Mouse (Mus musculus) neural tube, embryonic 13.5 days (tissue): ENCODE measurements around the gene Cpne6. TPM values are rescaled to one million over a fixed set of nuclear protein-coding genes. Genes with fewer than 3 reads are reported as not detected.

Source experiments
- ATAC-seq: fragments of 200-750 bp; cut with Nextera tagmentation; 2 replicates; pipeline ENCODE4 v1.8.0; 2017; ENCODE audit warnings: low read depth, mild to moderate bottlenecking, moderate TSS enrichment, moderate library complexity
- H3K27ac ChIP-seq: fragments of 300-500 bp; sonication (generic); replicated peaks from 2 replicates; pipeline ENCODE4 v1.5.1; 2015; ENCODE audit warnings: moderate library complexity, mild to moderate bottlenecking, inconsistent platforms
- H3K27me3 ChIP-seq: fragments of 300-500 bp; sonication (generic); 2 replicates; pipeline ENCODE4 v1.6.1; 2015; ENCODE audit warnings: mild to moderate bottlenecking, inconsistent platforms
- H3K36me3 ChIP-seq: fragments of 300-500 bp; sonication (generic); 2 replicates; pipeline ENCODE4 v1.6.1; 2015; ENCODE audit warnings: mild to moderate bottlenecking, inconsistent platforms
- H3K4me1 ChIP-seq: fragments of 300-500 bp; sonication (generic); replicated peaks from 2 replicates; pipeline ENCODE4 v1.6.1; 2015; ENCODE audit warnings: inconsistent platforms
- H3K4me2 ChIP-seq: fragments of 300-500 bp; sonication (generic); 2 replicates; pipeline ENCODE4 v1.6.1; 2015; ENCODE audit warnings: inconsistent platforms, mild to moderate bottlenecking, moderate library complexity
- H3K4me3 ChIP-seq: fragments of 300-500 bp; sonication (generic); 2 replicates; pipeline ENCODE4 v1.5.1; 2015; ENCODE audit warnings: mild to moderate bottlenecking, inconsistent platforms
- H3K9ac ChIP-seq: fragments of 300-500 bp; sonication (generic); 2 replicates; pipeline ENCODE4 v1.6.1; 2015; ENCODE audit warnings: moderate library complexity, mild to moderate bottlenecking, inconsistent platforms
- H3K9me3 ChIP-seq: fragments of 300-500 bp; sonication (generic); 2 replicates; pipeline ENCODE4 v1.6.1; 2016; ENCODE audit warnings: inconsistent platforms
- WGBS: fragments of 180-500 bp; shearing (Covaris S2); methylation state at CpG from one replicate; pipeline ENCODE4 v1.1.7; 2015; 5-methylcytosine and 5-hydroxymethylcytosine counted together
- polyA plus RNA-seq: library from polyadenylated mRNA; unstranded; fragments of >200 nt; fragmentation: Nextera tagmentation; extraction: Ambion mirVana; gene quantifications from 2 replicates; pipeline ENCODE4 v1.2.1, GENCODE M21; 2015

The Cpne6 gene
- polyA plus RNA-seq, result 5.7 and 10.1 TPM in 2 replicates

DNA sequence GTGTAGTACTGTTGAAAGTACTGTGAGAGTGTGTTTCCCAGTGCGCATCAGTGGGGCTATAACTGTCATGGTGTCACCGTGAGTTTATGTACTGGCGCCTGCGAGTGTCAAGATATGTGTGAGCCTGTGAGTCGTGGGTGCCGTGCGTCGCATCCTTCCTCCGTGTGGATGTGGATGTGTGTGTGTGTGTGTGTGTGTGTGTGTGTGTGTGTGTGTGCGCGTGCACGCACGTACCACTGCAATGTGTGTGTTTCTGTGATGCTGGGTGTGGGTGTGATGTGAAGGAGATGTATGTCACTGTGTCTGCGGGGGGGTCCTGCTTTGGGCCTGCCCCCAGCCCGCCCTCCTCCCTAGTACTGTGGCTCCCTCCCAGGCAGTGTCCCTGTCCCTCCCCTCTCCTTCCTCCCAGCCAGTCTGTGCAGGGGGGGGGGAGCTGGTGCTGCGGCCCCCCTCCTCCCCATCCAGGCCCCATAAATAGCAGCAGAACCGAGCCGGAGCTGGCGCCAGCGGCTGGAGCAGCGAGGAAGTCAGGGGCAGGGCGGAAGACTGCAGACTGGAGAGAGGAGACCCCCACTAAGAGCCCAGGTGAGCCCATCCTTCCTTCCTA lies at the start of gene Cpne6:
Cpne6 (plus strand) TSS at position 321 of the 607 bp plus-strand sequence.
- WGBS, result 67% methylated on average over 18 of the region's 22 CpGs
- Histone ChIP-seq H3K4me3 (no peak within 1 kb of the TSS), H3K36me3 (peaks cover 24% of the 10 kb centered on the region), H3K9ac (0 out of 2 replicates have a peak within 1 kb of the TSS, but pooled peaks have one; percentile 41), H3K4me2 (no peak within 1 kb of the TSS), H3K4me1 (peaks cover 14% of the 10 kb centered on the region; the same call in 1 of the 2 replicates), H3K27me3 (no peaks in the 10 kb centered on the region), H3K9me3 (no peaks in the 10 kb centered on the region), H3K27ac (no peak within 1 kb of the TSS)
- ATAC-seq, result no peak; the same call in 1 of the 2 replicates

- H3K27ac ChIP-seq, result no peak overlapping the region
- no peak overlapping the region for H3K9ac ChIP-seq
- no peaks in the 10 kb centered on the region for H3K36me3 ChIP-seq
- H3K4me2 ChIP-seq, result no peak overlapping the region
- no peaks in the 10 kb centered on the region for H3K4me1 ChIP-seq
- no peaks in the 10 kb centered on the region for H3K27me3 ChIP-seq
- 76% methylated on average over 4 of the region's 4 CpGs for WGBS
- no peaks in the 10 kb centered on the region for H3K9me3 ChIP-seq
- H3K4me3 ChIP-seq, result no peak overlapping the region
- ATAC-seq, result no peak
Measured at GRCm38 (mm10) chr14:55461757-55462156, 48.5 kb upstream of the Cpne6 start.

- no peaks in the 10 kb centered on the region for H3K9me3 ChIP-seq
- 82% methylated on average over 4 of the region's 4 CpGs for WGBS
- no peak overlapping the region for H3K4me3 ChIP-seq
- no peak for ATAC-seq
- H3K27ac ChIP-seq, result no peak overlapping the region
- no peak overlapping the region for H3K4me2 ChIP-seq
- H3K27me3 ChIP-seq, result no peaks in the 10 kb centered on the region
- no peaks in the 10 kb centered on the region for H3K36me3 ChIP-seq
- H3K9ac ChIP-seq, result no peak overlapping the region
- H3K4me1 ChIP-seq, result no peaks in the 10 kb centered on the region; the same call in 1 of the 2 replicates
Measured at GRCm38 (mm10) chr14:55466481-55466880, 43.8 kb upstream of the Cpne6 start.

DNA sequence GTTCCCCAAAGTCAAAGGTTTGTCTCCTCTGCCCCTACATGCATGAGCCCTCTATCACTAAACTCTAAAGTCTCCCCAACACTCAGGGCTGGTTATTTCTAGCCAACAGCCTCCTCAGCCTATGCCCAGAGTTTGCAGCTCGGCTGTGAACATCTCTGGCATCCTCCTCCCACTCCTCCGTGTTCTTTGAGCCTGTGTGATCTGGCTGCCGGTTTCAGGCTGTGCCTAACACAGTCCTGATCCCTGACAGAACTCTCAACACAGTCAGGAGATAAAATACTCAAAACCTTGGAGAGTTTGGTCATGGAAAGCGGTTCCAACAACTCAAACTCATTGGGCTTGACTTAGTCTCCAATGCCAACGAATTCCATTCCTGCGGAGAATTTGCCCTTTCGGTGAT lies 43.1 kb upstream of the Cpne6 start:
- no peak for ATAC-seq
- Histone ChIP-seq H3K27me3 (no peaks in the 10 kb centered on the region), H3K4me1 (no peaks in the 10 kb centered on the region; the same call in 1 of the 2 replicates), H3K4me3 (no peak overlapping the region), H3K36me3 (no peaks in the 10 kb centered on the region), H3K9ac (no peak overlapping the region), H3K4me2 (no peak overlapping the region), H3K9me3 (no peaks in the 10 kb centered on the region), H3K27ac (no peak overlapping the region)
- 84% methylated on average over 7 of the region's 7 CpGs for WGBS

GRCm38 (mm10) chr14:55468301-55468741 lies 41.9 kb upstream of the Cpne6 start:
- Histone ChIP-seq H3K4me1 (no peaks in the 10 kb centered on the region; the same call in 1 of the 2 replicates), H3K9ac (no peak overlapping the region), H3K36me3 (no peaks in the 10 kb centered on the region), H3K9me3 (no peaks in the 10 kb centered on the region), H3K4me3 (no peak overlapping the region), H3K4me2 (no peak overlapping the region), H3K27ac (no peak overlapping the region), H3K27me3 (no peaks in the 10 kb centered on the region)
- WGBS, result 91% methylated on average over 2 of the region's 2 CpGs
- ATAC-seq, result no peak

DNA sequence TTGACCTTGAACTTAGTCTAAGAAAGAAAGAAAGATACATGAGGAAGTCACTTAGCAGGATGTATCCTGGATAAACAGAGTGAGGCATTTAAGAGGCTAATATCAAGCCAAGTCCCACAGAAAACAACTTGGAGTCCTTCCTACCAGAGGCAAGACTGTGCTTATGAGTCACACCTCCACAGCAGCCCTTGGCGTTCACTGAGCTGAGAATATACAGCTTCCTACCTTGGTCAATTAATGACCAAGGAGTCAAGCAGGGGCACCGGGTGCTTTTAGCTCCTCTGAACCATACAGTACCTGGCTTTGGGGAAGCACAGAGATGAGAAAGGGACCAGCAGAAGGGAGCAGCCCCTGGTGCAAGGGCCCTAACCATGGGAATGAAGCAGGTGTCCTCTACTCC lies 41.2 kb upstream of the Cpne6 start:
- 84% methylated on average over 2 of the region's 2 CpGs for WGBS
- no peak overlapping the region for H3K27ac ChIP-seq
- no peak overlapping the region for H3K9ac ChIP-seq
- ATAC-seq, result no peak
- no peak overlapping the region for H3K4me3 ChIP-seq
- no peaks in the 10 kb centered on the region for H3K27me3 ChIP-seq
- no peaks in the 10 kb centered on the region for H3K9me3 ChIP-seq
- H3K36me3 ChIP-seq, result no peaks in the 10 kb centered on the region
- H3K4me2 ChIP-seq, result no peak overlapping the region
- no peaks in the 10 kb centered on the region; the same call in 1 of the 2 replicates for H3K4me1 ChIP-seq

- Histone ChIP-seq H3K9ac (no peak overlapping the region), H3K27ac (no peak overlapping the region), H3K4me1 (no peaks in the 10 kb centered on the region; the same call in 1 of the 2 replicates), H3K9me3 (no peaks in the 10 kb centered on the region), H3K27me3 (no peaks in the 10 kb centered on the region), H3K4me3 (no peak overlapping the region), H3K4me2 (no peak overlapping the region), H3K36me3 (no peaks in the 10 kb centered on the region)
- ATAC-seq, result no peak
- 89% methylated on average over 6 of the region's 6 CpGs for WGBS
Measured at GRCm38 (mm10) chr14:55469821-55470220, 40.4 kb upstream of the Cpne6 start.

GRCm38 (mm10) chr14:55470806-55471205 lies 39.4 kb upstream of the Cpne6 start:
- 17% methylated on average over 10 of the region's 10 CpGs for WGBS
- H3K27me3 ChIP-seq, result no peaks in the 10 kb centered on the region
- H3K9me3 ChIP-seq, result no peaks in the 10 kb centered on the region
- no peak overlapping the region for H3K4me2 ChIP-seq
- H3K36me3 ChIP-seq, result no peaks in the 10 kb centered on the region
- no peaks in the 10 kb centered on the region; the same call in 1 of the 2 replicates for H3K4me1 ChIP-seq
- no peak for ATAC-seq
- H3K9ac ChIP-seq, result no peak overlapping the region
- no peak overlapping the region for H3K4me3 ChIP-seq
- no peak overlapping the region for H3K27ac ChIP-seq

DNA sequence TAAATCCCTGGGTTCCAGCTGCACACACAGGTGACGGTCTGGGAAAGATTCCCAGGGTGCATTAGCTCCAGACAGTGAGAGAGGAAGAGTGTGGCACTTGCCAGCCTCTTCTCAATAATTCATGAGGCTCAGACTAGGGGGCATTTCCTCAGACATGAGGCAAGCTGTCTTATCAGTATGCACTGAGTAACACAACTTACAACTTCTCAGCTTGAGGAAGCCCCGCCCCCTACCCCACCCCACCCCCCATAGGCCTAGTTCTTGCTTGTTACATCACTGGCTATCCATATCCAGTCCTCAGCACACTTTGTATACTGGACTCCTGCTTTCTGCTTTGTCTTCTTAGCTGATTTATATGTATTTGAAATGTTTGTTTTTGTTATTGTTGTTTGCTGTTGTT lies 34.6 kb upstream of the Cpne6 start:
- WGBS, result 66% methylated on average over 2 of the region's 2 CpGs
- H3K4me3 ChIP-seq, result no peak overlapping the region

GRCm38 (mm10) chr14:55477421-55477820 lies 32.8 kb upstream of the Cpne6 start:
- H3K9ac ChIP-seq, result no peak overlapping the region
- peaks cover 7% of the 10 kb centered on the region; the same call in 1 of the 2 replicates for H3K4me1 ChIP-seq
- ATAC-seq, result no peak
- H3K27ac ChIP-seq, result no peak overlapping the region
- H3K36me3 ChIP-seq, result no peaks in the 10 kb centered on the region
- no peak overlapping the region for H3K4me2 ChIP-seq
- 96% methylated on average over 1 of the region's 1 CpGs for WGBS
- H3K27me3 ChIP-seq, result no peaks in the 10 kb centered on the region
- no peak overlapping the region for H3K4me3 ChIP-seq
- H3K9me3 ChIP-seq, result no peaks in the 10 kb centered on the region

More for the DNA sequence above, 34.6 kb upstream of the Cpne6 start:
- no peak for ATAC-seq
- no peak overlapping the region for H3K4me2 ChIP-seq
- H3K9ac ChIP-seq, result no peak overlapping the region
- no peaks in the 10 kb centered on the region for H3K9me3 ChIP-seq
- H3K27me3 ChIP-seq, result no peaks in the 10 kb centered on the region
- H3K36me3 ChIP-seq, result no peaks in the 10 kb centered on the region
- H3K4me1 ChIP-seq, result peaks cover 7% of the 10 kb centered on the region
- no peak overlapping the region for H3K27ac ChIP-seq

DNA sequence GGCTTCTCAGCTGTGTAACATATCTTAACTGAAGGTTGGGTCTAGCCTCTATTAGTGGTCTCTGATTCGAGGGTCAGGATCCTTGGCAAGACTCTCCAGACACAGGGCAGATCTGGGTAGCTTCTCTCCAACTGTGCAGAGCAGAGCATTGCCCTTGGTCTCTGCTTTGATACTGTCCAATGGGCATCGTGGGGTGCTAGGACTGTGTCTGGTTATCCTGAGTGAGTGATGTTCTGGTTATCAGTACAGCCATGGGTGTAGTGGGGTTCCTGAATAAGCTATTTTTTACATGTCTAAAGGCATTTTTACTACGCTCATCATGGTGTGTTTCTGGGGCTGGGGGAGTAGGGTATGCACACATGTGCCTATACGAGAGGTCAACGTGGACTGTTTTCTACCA lies 32.4 kb upstream of the Cpne6 start:
- WGBS, result 92% methylated on average over 5 of the region's 5 CpGs
- Histone ChIP-seq H3K4me2 (peak overlapping the region; percentile 62), H3K4me1 (peaks cover 7% of the 10 kb centered on the region; the same call in 1 of the 2 replicates), H3K9me3 (no peaks in the 10 kb centered on the region), H3K27me3 (no peaks in the 10 kb centered on the region), H3K4me3 (no peak overlapping the region), H3K36me3 (no peaks in the 10 kb centered on the region), H3K27ac (no peak overlapping the region), H3K9ac (no peak overlapping the region)
- ATAC-seq, result no peak

GRCm38 (mm10) chr14:55478651-55479599 lies 31.3 kb upstream of the Cpne6 start, which contains the start of gene Dhrs4:
TSS of gene Dhrs4 (plus strand) at chr14:55478758.
- peaks cover 7% of the 10 kb centered on the region; the same call in 1 of the 2 replicates for H3K4me1 ChIP-seq
- WGBS, result under 1% methylated on average over 38 of the region's 38 CpGs
- no peaks in the 10 kb centered on the region for H3K9me3 ChIP-seq
- no peaks in the 10 kb centered on the region for H3K27me3 ChIP-seq
- H3K36me3 ChIP-seq, result no peaks in the 10 kb centered on the region
- peak within 1 kb of the TSS; percentile 59 for H3K27ac ChIP-seq
- H3K9ac ChIP-seq, result peak within 1 kb of the TSS; percentile 75
- H3K4me2 ChIP-seq, result peak within 1 kb of the TSS; percentile 62
- peak; percentile 93 for ATAC-seq
- H3K4me3 ChIP-seq, result peak within 1 kb of the TSS; percentile 53
